Mouse (Mus musculus) Patski (cell line): ENCODE results near the gene Tmem255b. TPM values are rescaled to one million over a fixed set of nuclear protein-coding genes. Genes with fewer than 3 reads are reported as not detected.
A peak's percentile ranks its signal among the peaks of the same experiment; 100 is the strongest.

Experiments used
- ATAC-seq: fragments of 100-300 bp; one replicate; pipeline ENCODE4 v1.8.0; 2021
- CTCF ChIA-PET: fragments of 350-600 bp; sonication (Branson Sonifier 250); formaldehyde crosslinking; loops from one replicate; lab custom pipeline; 2022; ENCODE audit warnings: inconsistent platforms; lab: Charles Lee
- POLR2A ChIA-PET: fragments of 350-600 bp; sonication (Branson Sonifier 250); formaldehyde crosslinking; loops from one replicate; lab custom pipeline; 2022; ENCODE audit warnings: antibody characterized with exemption, inconsistent platforms; lab: Charles Lee
- DNase-seq: peaks from one replicate; pipeline ENCODE4 v3.0.0-alpha.2; 2011; ENCODE audit warnings: low read depth, low spot score
- H3K27me3 ChIP-seq: fragments of 371-371 bp; one replicate; pipeline ENCODE4 v1.5.1; 2021
- CTCF ChIP-seq: fragments of 100-300 bp; IDR thresholded peaks from one replicate; pipeline ENCODE4 v1.5.1; 2021
- in situ Hi-C: fragments of 300-500 bp; cut with MboI; formaldehyde crosslinking; loops from 3 replicates; pipeline ENCODE4 v1.11.1; 2018; ENCODE audit warnings: low pct_unique_long_range_greater_than_20kb, mixed read lengths
- polyA plus RNA-seq: library from polyadenylated mRNA; unstranded; gene quantifications from one replicate; pipeline ENCODE4 v1.2.3, GENCODE M21; 2021

Tmem255b gene
- 0.08 TPM for polyA plus RNA-seq

GRCm38 (mm10) chr8:13434889-13435288 lies at the start of gene Tmem255b:
Tmem255b (plus strand) TSS chr8:13435189.
- DNase-seq: no peak
- ATAC-seq: no peak
- TF ChIP-seq CTCF: no peak
- in situ Hi-C loops: no loop called here
- ChIA-PET POLR2A (no interaction called here), CTCF (no interaction called here)
- H3K27me3 ChIP-seq: peaks cover 3% of the 10 kb centered on the region

DNA sequence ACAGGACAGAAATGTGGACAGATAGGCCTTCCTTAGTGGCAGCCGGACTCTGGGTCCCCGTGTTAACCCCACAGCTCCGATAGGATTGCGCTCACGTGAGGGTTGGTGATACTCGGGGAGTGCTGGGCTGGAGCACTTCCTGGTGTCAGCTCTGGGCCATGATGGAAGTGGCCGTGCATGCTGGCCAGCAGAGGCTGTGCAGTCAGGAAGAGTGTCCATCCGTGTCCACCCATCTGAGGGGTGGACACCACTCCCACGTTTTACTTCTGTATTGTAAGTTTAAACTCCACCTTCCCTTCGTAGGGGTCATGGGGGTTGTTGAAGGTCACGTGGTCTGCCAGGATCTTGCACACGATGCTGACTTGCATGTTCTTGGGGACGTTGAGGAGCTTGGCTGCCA lies 48.6 kb upstream of the Tmem255b start:
- POLR2A ChIA-PET: no interaction called here
- TF ChIP-seq CTCF: no peak
- in situ Hi-C loops: no loop called here
- peaks cover 5% of the 10 kb centered on the region for H3K27me3 ChIP-seq
- no peak for DNase-seq
- ATAC-seq: no peak
- CTCF ChIA-PET: no interaction called here

- H3K27me3 ChIP-seq: peaks cover 5% of the 10 kb centered on the region
- ATAC-seq (no peak), DNase-seq (no peak)
- in situ Hi-C loops: no loop called here
- CTCF ChIA-PET: no interaction called here
- TF ChIP-seq CTCF: no peak
- POLR2A ChIA-PET: no interaction called here
These were observed 47.3 kb upstream of the Tmem255b start for GRCm38 (mm10) chr8:13387728-13388127.

- ChIA-PET POLR2A (no interaction called here), CTCF (no interaction called here)
- no peak for DNase-seq
- H3K27me3 ChIP-seq: peaks cover 5% of the 10 kb centered on the region
- TF ChIP-seq CTCF: no peak
- ATAC-seq: no peak
- in situ Hi-C loops: no loop called here
These were observed 46.2 kb upstream of the Tmem255b start for GRCm38 (mm10) chr8:13388744-13389143.

- H3K27me3 ChIP-seq: peaks cover under 1% of the 10 kb centered on the region
- DNase-seq: no peak
- TF ChIP-seq CTCF: no peak
- no peak for ATAC-seq
- in situ Hi-C loops: no loop called here
- ChIA-PET CTCF (interaction anchor here (1.5 kb wide), 1 partner anchor 20 kb away, joined by 4 read pairs; no protein-coding TSS in a partner anchor), POLR2A (interaction anchor here (0.6 kb wide), 1 partner anchor 9 kb away, joined by 3 read pairs; no protein-coding TSS in a partner anchor)
These were observed 41.1 kb upstream of the Tmem255b start for GRCm38 (mm10) chr8:13393869-13394268.

GRCm38 (mm10) chr8:13396725-13397124 lies 38.3 kb upstream of the Tmem255b start, which contains the start of gene Atp4b:
Atp4b (minus strand) TSS chr8:13396825.
- H3K27me3 ChIP-seq: peaks cover 4% of the 10 kb centered on the region
- no peak for TF ChIP-seq CTCF
- POLR2A ChIA-PET: no interaction called here
- DNase-seq (no peak), ATAC-seq (no peak)
- CTCF ChIA-PET: no interaction called here
- in situ Hi-C loops: no loop called here

DNA sequence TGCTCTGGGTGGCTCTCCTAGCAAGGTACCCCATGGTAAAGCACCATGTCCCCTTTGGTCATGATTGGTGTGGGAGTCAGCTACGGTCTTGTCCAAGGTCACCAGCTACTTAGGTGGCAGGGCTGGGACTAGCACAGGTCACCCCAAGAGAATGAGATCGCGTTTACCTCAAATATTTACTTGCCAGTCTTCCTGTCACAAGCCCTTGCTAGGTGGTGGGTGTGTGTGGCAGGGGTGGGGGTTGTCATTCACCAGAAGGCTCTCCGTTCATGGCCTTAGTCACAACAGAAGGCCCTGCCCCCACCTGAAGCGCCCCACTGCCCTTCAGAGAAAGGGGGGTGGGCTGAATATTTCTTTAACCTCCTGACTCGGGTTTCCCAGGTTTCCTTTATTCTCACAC lies 31.5 kb upstream of the Tmem255b start:
- ATAC-seq: no peak
- ChIA-PET CTCF (no interaction called here), POLR2A (no interaction called here)
- no peak for DNase-seq
- in situ Hi-C loops: no loop called here
- peaks cover 36% of the 10 kb centered on the region for H3K27me3 ChIP-seq
- TF ChIP-seq CTCF: no peak

DNA sequence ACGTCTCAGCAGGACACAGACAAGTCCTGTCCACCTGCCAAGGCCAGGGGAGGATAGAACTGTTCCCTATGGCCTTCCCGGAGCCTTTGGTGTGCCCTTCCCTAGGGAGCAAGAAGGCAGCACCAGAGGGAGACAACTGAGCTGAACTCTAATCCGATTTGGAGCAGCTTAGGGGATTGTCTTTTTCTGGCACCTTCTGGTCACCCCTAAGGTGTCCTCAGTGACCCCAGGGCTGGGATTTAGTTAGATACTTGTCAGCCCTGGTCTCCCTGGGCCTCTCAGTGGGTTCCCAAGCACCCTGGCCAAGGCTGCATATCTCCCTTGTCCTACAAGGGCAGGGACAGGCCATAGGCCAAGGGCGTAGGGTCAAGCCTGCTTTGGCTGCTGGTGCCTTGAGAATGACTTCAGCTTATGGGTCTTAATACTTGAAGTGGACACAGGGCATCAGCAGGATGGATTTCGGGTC lies 30.3 kb upstream of the Tmem255b start, which contains the start of gene Grk1:
Grk1 (plus strand) TSS at position 416 of the 466 bp plus-strand sequence.
- ChIA-PET POLR2A (no interaction called here), CTCF (interaction anchor here (1.6 kb wide), 1 partner anchor 10 kb away, joined by 6 read pairs; no protein-coding TSS in a partner anchor)
- peaks cover 33% of the 10 kb centered on the region for H3K27me3 ChIP-seq
- ATAC-seq (no peak), DNase-seq (no peak)
- in situ Hi-C loops: no loop called here
- TF ChIP-seq CTCF: no peak

DNA sequence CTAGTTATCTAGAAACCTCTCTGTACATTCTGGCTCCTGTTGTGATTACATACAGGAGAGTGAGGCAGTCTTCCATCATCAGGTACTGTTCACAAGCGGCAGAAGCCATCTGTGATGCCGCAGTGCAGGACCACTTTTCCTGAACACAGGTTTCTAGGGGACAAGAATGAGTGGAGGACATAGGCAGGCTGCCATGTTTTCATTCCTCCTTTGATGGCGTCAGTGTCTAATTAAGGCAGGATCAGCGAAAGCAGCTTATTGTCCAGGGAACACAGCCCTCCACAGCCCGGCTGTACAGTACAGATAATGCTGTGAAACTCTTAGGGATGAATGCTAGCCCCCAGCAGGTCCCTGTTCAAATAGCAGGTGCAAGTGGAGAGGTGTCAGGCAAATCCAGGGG lies 29.0 kb upstream of the Tmem255b start:
- peaks cover 34% of the 10 kb centered on the region for H3K27me3 ChIP-seq
- DNase-seq: no peak
- ChIA-PET POLR2A (no interaction called here), CTCF (interaction anchor here (1.6 kb wide), 1 partner anchor 8 kb away, joined by 6 read pairs; no protein-coding TSS in a partner anchor)
- no peak for TF ChIP-seq CTCF
- ATAC-seq: no peak
- in situ Hi-C loops: no loop called here

DNA sequence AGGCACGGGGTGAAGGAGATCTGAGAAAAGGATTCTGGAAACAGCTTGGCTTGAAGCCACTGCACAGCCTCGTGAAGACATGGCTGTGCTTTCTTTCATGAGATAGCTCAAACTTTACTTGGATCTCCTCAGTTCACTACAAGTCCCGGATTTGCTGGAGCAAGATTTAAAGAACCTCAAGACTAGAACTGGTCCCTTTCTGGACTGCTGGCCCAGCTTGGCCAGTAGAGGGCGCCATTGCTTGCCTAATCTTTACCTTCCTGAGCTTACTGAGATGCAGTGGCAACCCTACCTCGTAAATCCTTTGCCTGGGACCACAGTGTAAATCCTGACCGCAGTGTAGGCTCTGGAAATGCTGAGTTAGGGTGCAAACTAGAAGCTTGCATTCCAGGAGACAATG lies 23.4 kb upstream of the Tmem255b start:
- DNase-seq (peak; percentile 12), ATAC-seq (no peak)
- ChIA-PET CTCF (interaction anchor here (0.6 to 2.2 kb wide), 17 partner anchors 11 to 343 kb away, joined by 3 to 9 read pairs (median 4); no protein-coding TSS in a partner anchor), POLR2A (no interaction called here)
- peak; percentile 91 for TF ChIP-seq CTCF
- H3K27me3 ChIP-seq: peaks cover 24% of the 10 kb centered on the region
- in situ Hi-C loops: loop anchor here (10.0 kb wide), 1 partner anchor 343 kb away; the partner anchor contains the start of gene Cdc16

DNA sequence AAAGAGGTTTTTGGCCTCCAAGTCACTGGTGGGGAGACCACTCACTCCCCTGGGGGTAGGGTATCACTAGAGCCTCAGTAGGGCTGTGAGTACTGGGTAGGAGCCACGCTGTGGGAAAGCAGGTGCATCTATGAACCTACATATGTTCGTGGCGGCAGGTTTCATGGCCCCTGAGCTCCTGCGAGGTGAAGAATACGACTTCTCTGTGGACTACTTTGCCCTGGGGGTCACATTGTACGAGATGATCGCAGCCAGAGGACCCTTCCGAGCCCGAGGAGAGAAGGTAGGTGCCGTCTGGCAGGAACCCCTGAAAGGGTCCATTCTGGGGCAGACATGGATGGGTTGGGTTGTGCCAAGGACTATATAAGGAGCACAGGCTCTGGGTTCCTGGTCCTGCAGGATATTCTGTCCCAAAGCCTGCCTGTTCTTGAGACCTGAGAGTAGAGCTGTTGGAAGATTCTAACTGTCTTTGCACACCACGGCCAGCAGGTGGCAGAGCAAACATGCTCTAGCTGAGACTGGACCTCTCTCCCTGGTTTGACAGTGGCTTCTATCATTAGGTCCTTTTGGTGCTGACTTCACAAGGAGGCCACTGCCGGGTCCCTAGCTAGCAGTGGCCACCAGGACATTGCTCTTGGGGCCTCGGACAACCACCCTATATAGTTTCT lies 22.0 kb upstream of the Tmem255b start:
- in situ Hi-C loops: loop anchor here (10.0 kb wide), 1 partner anchor 342 kb away; the partner anchor contains the start of gene Cdc16
- CTCF ChIA-PET: interaction anchor here (1.0 to 2.3 kb wide), 17 partner anchors 8 to 373 kb away, joined by 3 to 13 read pairs (median 4); partner anchors contain the start of genes Grk1 and Upf3a
- TF ChIP-seq CTCF: peak; percentile 90
- no peak for DNase-seq
- POLR2A ChIA-PET: no interaction called here
- H3K27me3 ChIP-seq: peaks cover 22% of the 10 kb centered on the region
- peak; percentile 22 for ATAC-seq
